Mouse (Mus musculus) embryonic facial prominence, embryonic 11.5 days (tissue): ENCODE data around the gene Hinfp. TPM values are rescaled to one million over a fixed set of nuclear protein-coding genes. Genes with fewer than 3 reads are reported as not detected.
"Not testable (repeated sequence)": the region's sequence is repeated elsewhere in the genome, so short reads cannot be mapped to it uniquely, and the experiment has no call there.

Experiments
- ATAC-seq: fragments of 200-750 bp; cut with Nextera tagmentation; replicated peaks from 2 replicates; pipeline ENCODE4 v1.8.0; 2017; ENCODE audit warnings: low read depth; ENCODE audit not compliant: insufficient number of reproducible peaks, low FRiP score, low TSS enrichment
- DNase-seq: peaks from one replicate; pipeline ENCODE4 v3.0.0-alpha.2; 2015; ENCODE audit warnings: low spot score
- H3K27ac ChIP-seq: fragments of 300-500 bp; sonication (generic); replicated peaks from 2 replicates; pipeline ENCODE4 v1.5.1; 2014; ENCODE audit warnings: mild to moderate bottlenecking, low read depth, low read length, control low read depth
- H3K27me3 ChIP-seq: fragments of 300-500 bp; sonication (generic); 2 replicates; pipeline ENCODE4 v1.6.1; 2014; ENCODE audit warnings: mild to moderate bottlenecking, low read length, moderate library complexity, mixed read lengths; ENCODE audit not compliant: control insufficient read depth, insufficient read depth
- H3K36me3 ChIP-seq: fragments of 300-500 bp; sonication (generic); replicated peaks from 2 replicates; pipeline ENCODE4 v1.6.1; 2014; ENCODE audit warnings: low read depth, mild to moderate bottlenecking, low read length, moderate library complexity, mixed read lengths; ENCODE audit not compliant: control insufficient read depth, insufficient read depth
- H3K4me1 ChIP-seq: fragments of 300-500 bp; sonication (generic); 2 replicates; pipeline ENCODE4 v1.6.1; 2014; ENCODE audit warnings: low read length, mixed read lengths; ENCODE audit not compliant: control insufficient read depth, insufficient read depth
- H3K4me2 ChIP-seq: fragments of 300-500 bp; sonication (generic); 2 replicates; pipeline ENCODE4 v1.6.1; 2014; ENCODE audit warnings: low read depth, mild to moderate bottlenecking, control low read depth, low read length, moderate library complexity
- H3K4me3 ChIP-seq: fragments of 300-500 bp; sonication (generic); 2 replicates; pipeline ENCODE4 v1.5.1; 2014; ENCODE audit warnings: low read depth, low read length, control low read depth
- H3K9ac ChIP-seq: fragments of 300-500 bp; sonication (generic); replicated peaks from 2 replicates; pipeline ENCODE4 v1.6.1; 2014; ENCODE audit warnings: mild to moderate bottlenecking, control low read depth, low read length
- H3K9me3 ChIP-seq: fragments of 300-500 bp; sonication (generic); replicated peaks from 2 replicates; pipeline ENCODE4 v1.6.1; 2016; ENCODE audit warnings: mild to moderate bottlenecking, low read length, inconsistent platforms, mixed read lengths; ENCODE audit not compliant: control insufficient read depth
- WGBS: fragments of 180-500 bp; shearing (Covaris S2); extraction: QIAGEN DNeasy Blood & Tissue Kit; methylation state at CpG from one replicate; pipeline ENCODE4 v1.1.7; 2014; 5-methylcytosine and 5-hydroxymethylcytosine counted together
- polyA plus RNA-seq: library from polyadenylated mRNA; unstranded; fragments of >200 nt; fragmentation: Nextera tagmentation; extraction: Ambion mirVana; gene quantifications from 2 replicates; pipeline ENCODE4 v1.2.1, GENCODE M21; 2014

The Hinfp gene
- polyA plus RNA-seq, 1 experiment from 2014 or later: 17.2 TPM

DNA sequence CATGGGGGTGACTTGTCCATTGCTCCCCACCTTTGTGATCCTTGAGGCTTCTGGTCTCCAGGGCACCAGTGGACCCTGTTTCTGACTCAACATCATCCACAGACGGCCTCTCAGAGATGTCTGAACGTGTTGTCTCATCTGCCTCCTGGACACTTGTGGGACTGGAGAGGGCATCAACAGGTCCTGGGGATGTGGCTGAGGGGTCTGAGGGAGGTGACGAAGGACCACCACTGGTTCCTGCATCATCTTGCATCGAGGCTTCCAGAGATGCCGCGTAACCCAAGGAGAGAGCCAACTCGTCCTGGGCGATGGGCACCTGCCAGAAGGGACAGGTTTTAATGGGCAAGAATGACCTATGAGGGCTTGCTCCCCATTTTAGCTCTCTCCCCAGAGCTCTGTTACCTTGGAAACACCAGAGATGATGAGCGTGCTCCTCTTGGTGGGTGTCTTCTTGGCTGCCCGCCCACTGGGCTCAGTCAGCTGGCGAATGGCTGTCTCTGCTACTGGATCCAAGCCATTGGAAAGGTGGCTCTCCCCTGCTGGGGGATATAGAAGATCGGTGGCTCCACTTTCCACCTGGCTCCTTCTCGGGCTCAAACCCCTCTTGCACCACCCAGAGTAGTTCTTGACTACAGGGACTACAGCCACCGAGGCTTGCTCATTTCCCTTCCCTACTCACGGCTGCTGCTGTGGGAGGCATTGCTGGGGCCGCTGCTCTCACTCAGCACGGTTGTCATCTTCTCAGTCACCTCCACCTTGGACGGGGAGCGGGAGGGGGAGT lies 8.2 kb upstream of the Hinfp start:
- no peak overlapping the region for H3K4me2 ChIP-seq
- H3K4me3 ChIP-seq: no peak overlapping the region
- no peak for ATAC-seq
- H3K4me1 ChIP-seq: peaks cover under 1% of the 10 kb centered on the region
- H3K9ac ChIP-seq: no peak overlapping the region
- no peaks in the 10 kb centered on the region for H3K9me3 ChIP-seq
- no peaks in the 10 kb centered on the region for H3K27me3 ChIP-seq
- H3K27ac ChIP-seq: no peak overlapping the region
- H3K36me3 ChIP-seq: no peaks in the 10 kb centered on the region; the same call in none of the 2 replicates
- WGBS: 81% methylated on average over 19 of the region's 19 CpGs
- DNase-seq: no peak

DNA sequence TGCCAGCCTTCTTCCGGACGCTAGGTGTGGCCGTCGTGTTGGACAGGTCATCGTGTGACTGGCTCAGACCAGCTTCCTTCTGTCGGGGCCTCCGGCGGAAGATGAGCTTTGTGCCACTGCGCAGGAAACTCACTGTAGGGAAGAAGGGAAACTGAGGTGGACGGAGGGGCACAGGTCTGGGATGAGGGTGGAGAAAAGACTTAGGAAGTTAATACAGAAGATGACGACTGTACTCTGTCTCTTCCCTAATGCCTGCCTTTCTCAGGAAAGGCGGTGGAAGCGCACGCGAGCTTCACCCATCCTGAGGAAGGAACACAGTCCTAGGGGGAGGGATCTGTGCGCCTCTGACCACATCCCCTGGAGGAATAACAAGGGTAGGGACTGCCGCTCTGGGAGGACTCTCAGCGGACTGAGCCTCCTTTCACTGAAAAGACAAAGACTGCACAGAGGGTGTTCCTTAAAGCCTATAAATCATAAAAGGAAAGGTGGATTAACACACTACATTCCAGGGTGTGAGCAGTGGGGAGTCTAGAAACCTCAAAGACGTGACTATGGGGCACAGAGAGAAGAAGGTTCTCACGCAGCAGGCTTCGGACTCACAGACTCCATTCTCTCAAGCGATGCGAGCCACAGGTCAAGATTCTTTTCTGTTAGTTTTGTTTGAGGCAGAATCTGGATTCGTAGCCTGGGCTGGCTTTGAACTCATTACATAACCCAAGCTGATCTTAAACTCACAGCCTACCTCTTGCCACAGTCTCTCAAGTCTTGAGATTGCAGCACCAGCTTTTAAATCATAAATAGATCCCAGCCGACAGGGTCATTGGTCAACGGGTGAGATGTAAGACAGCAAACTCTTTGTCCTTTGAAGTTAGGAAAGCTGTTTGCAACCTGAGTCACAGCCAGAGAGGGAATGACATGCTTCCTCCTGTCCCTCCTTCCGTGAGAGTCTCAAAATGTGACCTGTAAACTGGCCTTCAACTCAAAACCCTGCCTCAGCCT lies 6.0 kb upstream of the Hinfp start:
- no peak overlapping the region for H3K4me3 ChIP-seq
- no peaks in the 10 kb centered on the region; the same call in none of the 2 replicates for H3K36me3 ChIP-seq
- H3K9ac ChIP-seq: peak overlapping the region; percentile 19; the same call in 1 of the 2 replicates
- no peaks in the 10 kb centered on the region for H3K4me1 ChIP-seq
- no peaks in the 10 kb centered on the region for H3K27me3 ChIP-seq
- DNase-seq: peak; percentile 14
- WGBS: 7% methylated on average over 27 of the region's 27 CpGs
- ATAC-seq: no peak
- no peak overlapping the region for H3K4me2 ChIP-seq
- no peak overlapping the region for H3K27ac ChIP-seq
- H3K9me3 ChIP-seq: no peaks in the 10 kb centered on the region

DNA sequence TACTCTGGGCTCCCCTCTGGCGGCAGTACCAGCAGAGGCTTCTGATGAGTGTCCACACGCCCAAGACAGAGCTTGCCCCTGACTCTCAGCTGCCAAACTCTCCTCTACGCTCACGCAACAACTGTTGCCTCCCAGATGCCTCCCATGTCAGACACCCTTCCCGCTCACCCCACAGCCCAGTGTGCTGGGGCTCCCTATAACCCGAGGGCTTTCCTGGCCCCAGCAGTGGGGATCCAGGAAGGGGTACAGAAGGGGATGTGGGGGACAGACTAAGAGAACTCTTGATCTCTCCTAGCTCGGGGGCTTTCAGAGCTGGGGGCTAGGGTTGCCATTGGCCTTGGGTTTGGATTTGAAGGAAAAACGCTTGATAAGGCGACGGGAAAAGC lies 5.3 kb upstream of the Hinfp start:
- ATAC-seq (no peak), DNase-seq (no peak)
- Histone ChIP-seq H3K9me3 (no peaks in the 10 kb centered on the region), H3K27me3 (no peaks in the 10 kb centered on the region), H3K27ac (no peak overlapping the region), H3K4me1 (no peaks in the 10 kb centered on the region), H3K36me3 (no peaks in the 10 kb centered on the region; the same call in none of the 2 replicates), H3K9ac (no peak overlapping the region), H3K4me3 (no peak overlapping the region), H3K4me2 (no peak overlapping the region)
- 23% methylated on average over 10 of the region's 10 CpGs for WGBS

DNA sequence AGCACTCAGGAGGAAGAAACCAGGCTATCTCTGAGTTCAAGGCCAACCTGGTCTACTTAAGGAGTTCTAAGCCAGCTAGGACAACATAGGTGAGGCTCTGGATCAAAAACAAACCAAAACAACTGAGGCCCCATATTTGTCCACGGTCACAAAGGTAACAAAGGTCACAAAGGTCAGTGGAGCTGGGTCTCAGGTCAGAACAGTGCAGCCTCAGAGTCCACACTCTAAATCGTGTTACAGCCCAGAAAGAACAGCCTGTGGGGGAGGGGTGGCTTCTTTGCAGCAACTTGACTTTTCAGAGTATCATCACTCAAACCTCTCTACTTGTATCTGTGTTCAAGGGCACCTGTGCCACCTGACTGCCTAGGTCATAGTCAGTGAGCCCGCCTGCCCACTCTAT lies 4.3 kb upstream of the Hinfp start:
- H3K27me3 ChIP-seq: no peaks in the 10 kb centered on the region
- no peak overlapping the region for H3K9ac ChIP-seq
- no peak overlapping the region for H3K4me2 ChIP-seq
- no peaks in the 10 kb centered on the region for H3K4me1 ChIP-seq
- H3K9me3 ChIP-seq: no peaks in the 10 kb centered on the region
- no peak overlapping the region for H3K4me3 ChIP-seq
- H3K36me3 ChIP-seq: no peaks in the 10 kb centered on the region; the same call in 1 of the 2 replicates
- DNase-seq (no peak), ATAC-seq (no peak)
- no peak overlapping the region for H3K27ac ChIP-seq
- WGBS: 56% methylated on average over 3 of the region's 3 CpGs

DNA sequence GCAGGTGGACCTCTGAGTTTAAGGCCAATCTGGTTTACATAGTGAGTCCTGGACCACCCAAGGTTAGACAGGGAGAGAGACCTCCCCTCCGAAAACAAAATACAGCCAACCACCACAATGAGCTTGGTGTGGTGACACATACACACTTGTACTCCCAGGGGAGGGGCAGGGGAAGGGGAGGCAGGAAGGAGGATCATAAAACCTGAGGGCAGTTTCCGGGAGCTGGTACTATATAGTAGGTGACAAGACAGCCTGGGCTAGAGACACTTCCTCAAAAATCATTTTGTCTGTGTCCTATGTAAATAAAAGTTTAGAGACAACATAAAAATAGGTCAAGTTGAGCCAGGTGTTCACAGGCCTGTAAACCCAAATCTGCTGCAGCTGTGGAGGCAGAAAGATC lies 1.8 kb upstream of the Hinfp start:
- DNase-seq (no peak), ATAC-seq (no peak)
- no peak overlapping the region for H3K9ac ChIP-seq
- WGBS: 85% methylated on average over 2 of the region's 2 CpGs
- H3K4me2 ChIP-seq: no peak overlapping the region
- no peaks in the 10 kb centered on the region; the same call in 1 of the 2 replicates for H3K4me1 ChIP-seq
- no peaks in the 10 kb centered on the region for H3K36me3 ChIP-seq
- no peaks in the 10 kb centered on the region for H3K27me3 ChIP-seq
- H3K27ac ChIP-seq: no peak overlapping the region
- no peak overlapping the region for H3K4me3 ChIP-seq
- H3K9me3 ChIP-seq: no peaks in the 10 kb centered on the region

DNA sequence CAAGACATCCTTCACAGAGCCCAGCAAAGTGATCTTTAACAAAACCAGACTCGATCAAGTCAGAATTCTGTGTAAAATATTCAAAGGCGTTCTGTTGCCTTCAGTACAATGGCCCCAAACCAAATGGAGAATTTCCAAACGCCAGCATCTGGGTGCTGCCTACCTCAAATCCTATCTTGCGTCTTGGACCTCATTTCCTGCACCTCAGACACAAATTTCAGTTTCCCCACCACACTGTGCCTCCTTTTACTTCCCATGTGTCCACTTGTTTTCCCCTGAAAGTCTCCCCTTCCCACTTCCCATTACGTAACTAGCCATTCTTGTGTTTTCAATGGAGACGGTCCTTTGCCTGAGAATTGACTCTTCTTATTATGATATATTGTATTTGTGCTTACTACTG lies 1.1 kb upstream of the Hinfp start:
- H3K9me3 ChIP-seq: no peaks in the 10 kb centered on the region
- 91% methylated on average over 6 of the region's 6 CpGs for WGBS
- no peak for ATAC-seq

DNA sequence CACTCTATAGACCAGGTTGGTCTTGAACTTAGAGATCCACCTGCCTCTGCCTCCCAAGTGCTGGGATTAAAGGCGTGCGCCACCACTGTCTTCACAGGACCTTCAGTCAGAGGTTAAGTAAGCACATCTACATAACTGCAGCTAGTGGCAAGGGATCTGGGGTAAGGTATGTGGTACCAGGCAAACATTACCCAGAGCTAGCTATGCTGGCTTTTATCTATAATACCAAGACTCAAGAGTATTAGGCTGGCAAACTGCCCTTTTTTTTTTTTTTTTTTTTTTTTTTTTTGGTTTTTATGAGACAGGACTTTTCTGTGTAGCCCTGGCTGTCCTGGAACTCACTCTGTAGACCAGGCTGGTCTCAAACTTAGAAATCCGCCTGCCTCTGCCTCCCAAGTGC lies 5.5 kb downstream of the Hinfp start:
- H3K9me3 ChIP-seq, H3K4me1 ChIP-seq, DNase-seq, H3K4me3 ChIP-seq, H3K9ac ChIP-seq, H3K4me2 ChIP-seq, ATAC-seq, H3K27ac ChIP-seq, H3K27me3 ChIP-seq: not testable (repeated sequence)
- WGBS: 96% methylated on average over 3 of the region's 3 CpGs
- H3K36me3 ChIP-seq: peaks cover 18% of the 10 kb centered on the region

More for the DNA sequence above, 1.1 kb upstream of the Hinfp start:
- Histone ChIP-seq H3K36me3 (no peaks in the 10 kb centered on the region), H3K4me1 (no peaks in the 10 kb centered on the region; the same call in 1 of the 2 replicates), H3K9ac (no peak overlapping the region), H3K27me3 (no peaks in the 10 kb centered on the region), H3K4me2 (no peak overlapping the region), H3K4me3 (no peak overlapping the region), H3K27ac (no peak overlapping the region)
- no peak for DNase-seq
